Mouse (Mus musculus): ENCODE measurements around the gene Map3k20. TPM values are rescaled to one million over a fixed set of nuclear protein-coding genes. Genes with fewer than 3 reads are reported as not detected.

Gene Map3k20
- total RNA-seq, 1 experiment: 20.3 TPM

DNA sequence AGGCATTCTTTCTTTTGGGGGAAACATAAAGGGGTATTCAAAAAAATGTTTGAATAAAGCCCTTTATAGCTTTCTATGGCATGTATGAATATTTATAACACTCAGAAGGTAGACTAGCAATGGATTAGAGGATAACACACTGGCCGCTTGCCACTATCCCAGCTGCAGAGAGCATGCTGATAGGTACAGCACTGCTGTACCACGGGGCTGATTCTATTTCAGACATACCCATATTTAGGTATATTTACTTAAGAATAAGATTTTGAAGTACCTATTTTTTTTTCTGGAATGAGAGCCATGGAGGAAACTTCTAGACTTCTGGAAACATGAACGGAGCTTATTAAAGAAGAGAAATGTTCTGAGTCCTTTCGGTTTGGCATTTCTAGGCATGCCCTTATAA lies 39.8 kb upstream of the Map3k20 start:
- Histone ChIP-seq H3K4me1 (ENCODE audit: control insufficient read depth in 2 of 2, insufficient read depth in 2 of 2, low read length in 2 of 2, poor library complexity in 1 of 2) (peaks cover 0 to 4% of the 10 kb centered on the region in 2 experiments; a peak in 1 of 4 replicates), H3K9me3 (ENCODE audit: control insufficient read depth, insufficient read depth, low read depth, low read length) (no peaks in the 10 kb centered on the region), H3K36me3 (ENCODE audit: control insufficient read depth, insufficient read depth, low read length, poor library complexity, severe bottlenecking) (no peaks in the 10 kb centered on the region), H3K9ac (ENCODE audit: insufficient read depth, low read depth, low read length, poor library complexity, severe bottlenecking) (no peak overlapping the region), H3K4me3 (ENCODE audit: insufficient read depth in 1 of 2, low read depth in 1 of 2, low read length in 2 of 2, poor library complexity in 1 of 2, severe bottlenecking in 1 of 2) (no peak overlapping the region), H3K27ac (ENCODE audit: insufficient read depth, low read depth, low read length, poor library complexity, severe bottlenecking) (no peak overlapping the region)
- no peak for DNase-seq (ENCODE audit: low read depth, low spot score)
- no peak for TF ChIP-seq CHD2 (IDR thresholded peaks at IDR 0.05; ENCODE audit: low read depth, low read length)
- TF ChIP-seq ZNF384 (IDR thresholded peaks at IDR 0.05; ENCODE audit: low read depth, low read length): no peak
- no peak for TF ChIP-seq ZC3H11A (IDR thresholded peaks at IDR 0.05; ENCODE audit: borderline replicate concordance, low read depth, low read length)
- no peak for TF ChIP-seq MAFK (IDR thresholded peaks at IDR 0.05; ENCODE audit: insufficient read depth, low read depth, low read length)
- no peak for TF ChIP-seq HCFC1 (IDR thresholded peaks at IDR 0.05; ENCODE audit: borderline replicate concordance, insufficient read depth, low read length)
- in situ Hi-C loops (cut with MboI; ENCODE audit: low sequenced_read_pairs in 2 of 2, unreplicated experiment in 2 of 2): loop anchor here in 1 of 2 experiments (25.0 kb wide), 1 partner anchor 1042 kb away; no protein-coding TSS in a partner anchor

DNA sequence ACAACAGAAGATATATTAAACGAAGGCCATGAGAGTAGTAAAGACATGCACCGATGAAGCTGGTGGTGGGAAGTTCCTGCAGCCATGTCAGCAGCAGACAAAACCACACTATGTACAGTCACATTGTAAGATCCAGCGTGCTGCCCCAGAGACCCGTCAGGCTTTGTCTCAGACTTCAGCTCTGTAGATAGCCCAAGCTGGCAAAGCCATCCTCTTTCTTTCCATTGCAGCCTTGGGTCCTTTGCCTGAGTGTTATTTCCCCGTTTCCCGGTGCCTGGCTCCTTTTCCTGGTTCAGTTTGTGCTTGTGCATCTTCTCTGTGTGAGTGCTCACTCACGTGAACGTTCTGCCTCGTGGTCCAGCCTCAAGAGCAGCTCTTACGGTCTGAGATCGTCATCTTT lies 39.1 kb upstream of the Map3k20 start:
- H3K36me3 ChIP-seq (ENCODE audit: control insufficient read depth, insufficient read depth, low read length, poor library complexity, severe bottlenecking): no peaks in the 10 kb centered on the region
- peaks cover 0 to 2% of the 10 kb centered on the region in 2 experiments; a peak in 1 of 4 replicates for H3K4me1 ChIP-seq (ENCODE audit: control insufficient read depth in 2 of 2, insufficient read depth in 2 of 2, low read length in 2 of 2, poor library complexity in 1 of 2)
- DNase-seq (ENCODE audit: low read depth, low spot score): no peak
- no peaks in the 10 kb centered on the region for H3K9me3 ChIP-seq (ENCODE audit: control insufficient read depth, insufficient read depth, low read depth, low read length)
- H3K4me3 ChIP-seq (ENCODE audit: insufficient read depth in 1 of 2, low read depth in 1 of 2, low read length in 2 of 2, poor library complexity in 1 of 2, severe bottlenecking in 1 of 2): no peak overlapping the region
- H3K9ac ChIP-seq (ENCODE audit: insufficient read depth, low read depth, low read length, poor library complexity, severe bottlenecking): no peak overlapping the region
- in situ Hi-C loops (cut with MboI; ENCODE audit: low sequenced_read_pairs in 2 of 2, unreplicated experiment in 2 of 2): loop anchor here in 1 of 2 experiments (25.0 kb wide), 1 partner anchor 1041 kb away; no protein-coding TSS in a partner anchor
- no peak overlapping the region for H3K27ac ChIP-seq (ENCODE audit: insufficient read depth, low read depth, low read length, poor library complexity, severe bottlenecking)
- TF ChIP-seq MAFK (IDR thresholded peaks at IDR 0.05; ENCODE audit: insufficient read depth, low read depth, low read length): no peak
- TF ChIP-seq CHD2 (IDR thresholded peaks at IDR 0.05; ENCODE audit: low read depth, low read length): no peak
- TF ChIP-seq ZC3H11A (IDR thresholded peaks at IDR 0.05; ENCODE audit: borderline replicate concordance, low read depth, low read length): no peak
- no peak for TF ChIP-seq HCFC1 (IDR thresholded peaks at IDR 0.05; ENCODE audit: borderline replicate concordance, insufficient read depth, low read length)
- TF ChIP-seq ZNF384 (IDR thresholded peaks at IDR 0.05; ENCODE audit: low read depth, low read length): no peak

DNA sequence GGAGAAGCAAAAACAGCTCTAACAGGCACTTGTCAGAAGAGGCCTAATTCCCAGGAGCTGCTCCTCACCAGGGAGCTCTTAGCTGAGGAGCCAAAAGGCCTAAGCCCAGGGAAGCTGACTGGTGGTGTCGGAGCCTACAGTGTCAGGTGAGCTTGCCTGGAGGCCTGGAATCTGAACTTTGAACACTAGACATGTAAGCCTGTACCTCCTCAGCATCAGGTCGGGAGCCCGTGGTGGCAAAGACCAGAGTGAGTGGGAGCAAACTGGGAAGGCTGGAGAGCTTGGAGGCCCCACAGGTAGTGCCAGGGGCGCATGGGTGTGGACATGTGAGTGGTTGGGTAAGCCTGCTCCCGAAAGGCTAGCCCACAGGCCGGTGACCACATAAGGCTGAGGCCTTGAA lies 37.6 kb upstream of the Map3k20 start:
- TF ChIP-seq ZNF384 (IDR thresholded peaks at IDR 0.05; ENCODE audit: low read depth, low read length): no peak
- TF ChIP-seq CHD2 (IDR thresholded peaks at IDR 0.05; ENCODE audit: low read depth, low read length): no peak
- in situ Hi-C loops (cut with MboI; ENCODE audit: low sequenced_read_pairs in 2 of 2, unreplicated experiment in 2 of 2): loop anchor here in 1 of 2 experiments (25.0 kb wide), 1 partner anchor 1039 kb away; no protein-coding TSS in a partner anchor
- Histone ChIP-seq H3K4me1 (ENCODE audit: control insufficient read depth in 2 of 2, insufficient read depth in 2 of 2, low read length in 2 of 2, poor library complexity in 1 of 2) (peaks cover 0 to 5% of the 10 kb centered on the region in 2 experiments; a peak in 2 of 4 replicates), H3K4me3 (ENCODE audit: insufficient read depth in 1 of 2, low read depth in 1 of 2, low read length in 2 of 2, poor library complexity in 1 of 2, severe bottlenecking in 1 of 2) (no peak overlapping the region), H3K9ac (ENCODE audit: insufficient read depth, low read depth, low read length, poor library complexity, severe bottlenecking) (no peak overlapping the region), H3K9me3 (ENCODE audit: control insufficient read depth, insufficient read depth, low read depth, low read length) (no peaks in the 10 kb centered on the region), H3K36me3 (ENCODE audit: control insufficient read depth, insufficient read depth, low read length, poor library complexity, severe bottlenecking) (no peaks in the 10 kb centered on the region), H3K27ac (ENCODE audit: insufficient read depth, low read depth, low read length, poor library complexity, severe bottlenecking) (no peak overlapping the region)
- DNase-seq (ENCODE audit: low read depth, low spot score): no peak

GRCm38 (mm10) chr2:72252510-72253505 lies 32.6 kb upstream of the Map3k20 start:
- peaks cover 0 to 6% of the 10 kb centered on the region in 2 experiments; a peak in 2 of 4 replicates for H3K4me1 ChIP-seq (ENCODE audit: control insufficient read depth in 2 of 2, insufficient read depth in 2 of 2, low read length in 2 of 2, poor library complexity in 1 of 2)
- no peak for TF ChIP-seq MAFK (IDR thresholded peaks at IDR 0.05; ENCODE audit: insufficient read depth, low read depth, low read length)
- no peaks in the 10 kb centered on the region for H3K36me3 ChIP-seq (ENCODE audit: control insufficient read depth, insufficient read depth, low read length, poor library complexity, severe bottlenecking)
- no peak overlapping the region for H3K27ac ChIP-seq (ENCODE audit: insufficient read depth, low read depth, low read length, poor library complexity, severe bottlenecking)
- in situ Hi-C loops (cut with MboI; ENCODE audit: low sequenced_read_pairs in 2 of 2, unreplicated experiment in 2 of 2): no loop called here
- H3K4me3 ChIP-seq (ENCODE audit: insufficient read depth in 1 of 2, low read depth in 1 of 2, low read length in 2 of 2, poor library complexity in 1 of 2, severe bottlenecking in 1 of 2): no peak overlapping the region
- DNase-seq (ENCODE audit: low read depth, low spot score): no peak
- no peak overlapping the region for H3K9ac ChIP-seq (ENCODE audit: insufficient read depth, low read depth, low read length, poor library complexity, severe bottlenecking)
- no peaks in the 10 kb centered on the region for H3K9me3 ChIP-seq (ENCODE audit: control insufficient read depth, insufficient read depth, low read depth, low read length)

Measured in ES-E14 (cell line).